Mouse (Mus musculus) heart, adult 8-10 months (tissue): ENCODE measurements around the gene B2m. TPM values are rescaled to one million over a fixed set of nuclear protein-coding genes. Genes with fewer than 3 reads are reported as not detected.

ENCODE experiments used
- DNase-seq: peaks from one replicate; pipeline ENCODE4 v3.0.0; 2022; ENCODE audit warnings: low spot score
- total RNA-seq, 4 experiments: library from RNA; stranded (reverse); gene quantifications; 2 replicates each; pipeline ENCODE4 v1.2.4; 2022

B2m gene
- total RNA-seq, 4 experiments from 2014 or later, result 199 to 255 (median 220) TPM

DNA sequence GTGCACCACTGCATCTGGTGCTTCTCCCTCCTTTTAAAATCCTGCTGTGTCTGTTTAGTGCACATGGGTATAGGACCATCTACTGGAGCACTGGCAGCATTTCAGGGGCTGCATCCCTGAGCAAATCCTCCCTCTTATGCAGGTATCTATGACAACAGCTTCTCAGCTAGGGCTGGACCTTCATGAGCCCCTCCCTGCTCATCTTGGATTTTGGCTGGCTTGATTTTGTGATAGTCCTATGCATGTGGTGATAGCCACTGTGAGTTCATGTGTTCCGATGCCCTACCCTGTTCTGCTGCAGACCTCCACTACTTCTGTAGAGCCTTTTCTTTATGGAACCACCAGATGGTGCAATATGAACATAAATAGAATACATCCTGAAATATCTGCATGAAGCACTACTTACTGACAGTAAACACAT lies 47.0 kb downstream of the B2m start:
- DNase-seq, result peak; percentile 38

DNA sequence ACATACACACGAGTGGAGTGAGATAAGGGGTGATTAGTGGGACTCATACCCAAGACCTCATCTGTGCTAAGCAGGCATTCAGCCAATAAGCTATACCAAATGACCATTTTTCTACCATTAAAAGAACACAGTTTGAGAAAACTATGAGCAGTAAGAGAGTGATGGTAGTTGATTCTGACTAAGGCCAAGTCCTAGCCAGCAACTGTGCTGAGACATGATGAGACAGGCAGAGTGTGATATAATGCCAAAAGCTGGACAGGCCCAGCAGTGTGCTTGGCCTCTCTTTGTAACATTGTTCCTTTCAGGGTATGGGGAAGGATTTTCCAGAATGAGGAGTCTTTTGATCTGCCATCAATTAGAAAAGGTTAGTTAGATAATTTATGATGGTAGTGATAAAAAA lies 54.0 kb downstream of the B2m start:
- no peak for DNase-seq

Other genes starting within 250 kb of the B2m start
- 10 to 100 TPM in 3 of 4 experiments, 1 to 10 TPM in 1; 8.5 to 14.5 (median 11.3) TPM for gene Ctdspl2, start 191.7 kb upstream of the B2m start, total RNA-seq
- gene Mageb3, start 191.6 kb upstream of the B2m start, total RNA-seq, result not detected
- gene Eif3j1, start 119.1 kb upstream of the B2m start, total RNA-seq, result 10 to 100 TPM; 22.2 to 24.9 (median 23.2) TPM
- 10 to 100 TPM; 10.8 to 11.7 (median 11.6) TPM for gene Spg11, start 29.3 kb upstream of the B2m start, total RNA-seq
- under 1 TPM in 1 of 4 experiments, not detected in 3; 0.22 TPM for gene Trim69, start 13.0 kb downstream of the B2m start, total RNA-seq
- gene Patl2, start 38.5 kb downstream of the B2m start, total RNA-seq, result not detected
- not detected for gene Terb2, start 38.6 kb downstream of the B2m start, total RNA-seq
- 100 to 1,000 TPM; 182 to 228 (median 200) TPM for gene Sord, start 87.1 kb downstream of the B2m start, total RNA-seq
- gene Duox2, start 150.8 kb downstream of the B2m start, total RNA-seq, result under 1 TPM; 0.46 to 0.82 (median 0.54) TPM
- under 1 TPM in 3 of 4 experiments, not detected in 1; 0.17 to 0.31 (median 0.25) TPM for gene Duoxa2, start 151.2 kb downstream of the B2m start, total RNA-seq
- under 1 TPM in 3 of 4 experiments, not detected in 1; 0.14 to 0.37 (median 0.34) TPM for gene Duoxa1, start 166.0 kb downstream of the B2m start, total RNA-seq
- gene Duox1, start 168.0 kb downstream of the B2m start, total RNA-seq, result under 1 TPM in 3 of 4 experiments, not detected in 1; 0.20 to 0.28 (median 0.27) TPM
- gene Shf, start 221.5 kb downstream of the B2m start, total RNA-seq, result 1 to 10 TPM; 4.4 to 7.3 (median 5.7) TPM